Mouse (Mus musculus) urinary bladder, adult 2 months (tissue): ENCODE results near the gene Chst12. TPM values are rescaled to one million over a fixed set of nuclear protein-coding genes. Genes with fewer than 3 reads are reported as not detected.

Experiments
- DNase-seq: peaks from one replicate; pipeline ENCODE4 v3.0.0; 2022; ENCODE audit warnings: low spot score
- polyA plus RNA-seq: library from polyadenylated mRNA; depleted of rRNA; stranded (reverse); fragments of >200 nt; gene quantifications from 2 replicates; pipeline ENCODE4 v1.2.3, GENCODE M21; 2012

Gene Chst12
- polyA plus RNA-seq, 1 experiment, result 54.6 TPM

DNA sequence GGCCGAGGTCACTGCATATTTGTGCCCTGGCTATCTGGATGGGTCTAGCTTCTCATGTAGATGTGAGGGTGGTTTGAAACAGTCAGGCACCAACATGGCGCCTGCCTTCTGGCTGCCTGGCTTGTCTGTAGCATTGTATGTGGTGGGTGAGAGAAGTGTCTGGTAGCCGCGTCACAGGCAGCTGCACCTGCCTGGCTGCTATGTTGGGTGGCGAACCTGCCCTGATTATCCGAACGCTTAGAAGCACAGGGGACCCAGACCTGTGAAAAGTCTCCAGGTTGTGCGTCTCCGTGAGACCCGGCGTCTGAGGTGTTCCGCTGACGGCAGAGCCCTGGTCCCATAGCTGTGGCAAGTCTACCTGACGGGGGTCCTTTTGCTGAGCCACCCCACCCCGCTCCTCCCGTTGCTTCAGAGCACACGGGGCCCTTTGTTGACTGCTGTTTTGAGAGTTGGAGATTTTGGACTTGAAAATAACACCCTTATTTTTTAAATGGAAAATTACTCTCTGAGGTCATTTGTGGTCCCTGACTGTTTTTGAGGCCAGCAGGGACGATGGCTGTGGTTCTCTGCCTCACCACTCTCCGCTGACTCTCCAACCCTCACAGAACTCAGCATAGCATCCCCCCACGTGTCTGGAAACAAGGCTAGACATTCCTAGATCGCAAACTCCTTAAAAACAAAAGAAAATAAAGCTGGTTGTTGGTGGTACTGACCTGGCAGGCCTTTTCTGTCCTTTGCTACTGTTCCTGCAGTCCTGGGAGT is 12.0 kb downstream of the Chst12 start:
- no peak for DNase-seq

- no peak for DNase-seq
Observed at GRCm38 (mm10) chr5:140517921-140518230, 12.5 kb downstream of the Chst12 start.

- DNase-seq, result no peak
Observed at GRCm38 (mm10) chr5:140521196-140521595, 15.8 kb downstream of the Chst12 start.

DNA sequence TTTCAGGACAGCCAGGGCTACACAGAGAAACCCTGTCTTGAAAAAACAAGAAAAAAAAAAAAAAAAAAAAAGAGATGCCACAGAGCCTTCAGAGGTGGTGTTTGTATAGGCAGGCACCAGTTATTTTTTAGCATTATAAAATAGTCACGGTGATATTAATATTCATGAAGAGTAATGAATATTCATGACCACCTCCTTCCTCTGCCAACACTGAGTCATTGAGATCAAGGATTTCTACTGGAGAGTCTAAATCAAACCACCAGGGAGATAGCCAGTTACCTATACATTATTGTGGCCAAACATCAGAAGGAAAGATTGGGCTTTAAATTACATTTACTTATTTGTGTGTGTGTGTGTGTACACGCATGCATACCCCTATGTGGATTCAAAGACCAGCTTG is 21.4 kb downstream of the Chst12 start:
- no peak for DNase-seq

DNA sequence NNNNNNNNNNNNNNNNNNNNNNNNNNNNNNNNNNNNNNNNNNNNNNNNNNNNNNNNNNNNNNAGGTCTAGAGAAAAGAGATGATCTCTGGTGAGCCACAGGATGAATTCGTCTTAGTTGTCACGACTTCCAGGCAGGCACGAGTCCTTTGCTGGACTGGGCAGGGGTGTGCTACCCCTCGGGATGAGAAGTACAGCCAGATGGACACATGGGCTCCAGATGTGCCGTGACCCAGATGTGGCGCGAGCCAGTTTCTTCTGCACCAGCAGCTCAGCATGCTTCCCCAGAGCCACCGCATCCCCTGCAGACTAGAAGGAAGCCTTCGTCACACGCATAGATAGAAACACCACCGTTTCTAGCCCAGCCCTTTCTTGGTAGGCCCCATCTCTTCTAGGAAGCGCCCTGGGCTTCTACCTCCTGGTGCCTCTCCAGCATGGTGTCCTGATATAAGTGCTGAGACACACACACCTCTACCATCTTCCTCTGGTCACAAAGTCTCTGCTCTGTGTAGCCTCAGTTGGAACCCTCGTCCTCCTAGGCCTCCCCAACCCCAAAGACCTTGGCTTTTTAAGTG is 32.8 kb downstream of the Chst12 start:
- no peak for DNase-seq

GRCm38 (mm10) chr5:140540106-140540505 is 34.8 kb downstream of the Chst12 start:
- DNase-seq, result peak; percentile 73

DNA sequence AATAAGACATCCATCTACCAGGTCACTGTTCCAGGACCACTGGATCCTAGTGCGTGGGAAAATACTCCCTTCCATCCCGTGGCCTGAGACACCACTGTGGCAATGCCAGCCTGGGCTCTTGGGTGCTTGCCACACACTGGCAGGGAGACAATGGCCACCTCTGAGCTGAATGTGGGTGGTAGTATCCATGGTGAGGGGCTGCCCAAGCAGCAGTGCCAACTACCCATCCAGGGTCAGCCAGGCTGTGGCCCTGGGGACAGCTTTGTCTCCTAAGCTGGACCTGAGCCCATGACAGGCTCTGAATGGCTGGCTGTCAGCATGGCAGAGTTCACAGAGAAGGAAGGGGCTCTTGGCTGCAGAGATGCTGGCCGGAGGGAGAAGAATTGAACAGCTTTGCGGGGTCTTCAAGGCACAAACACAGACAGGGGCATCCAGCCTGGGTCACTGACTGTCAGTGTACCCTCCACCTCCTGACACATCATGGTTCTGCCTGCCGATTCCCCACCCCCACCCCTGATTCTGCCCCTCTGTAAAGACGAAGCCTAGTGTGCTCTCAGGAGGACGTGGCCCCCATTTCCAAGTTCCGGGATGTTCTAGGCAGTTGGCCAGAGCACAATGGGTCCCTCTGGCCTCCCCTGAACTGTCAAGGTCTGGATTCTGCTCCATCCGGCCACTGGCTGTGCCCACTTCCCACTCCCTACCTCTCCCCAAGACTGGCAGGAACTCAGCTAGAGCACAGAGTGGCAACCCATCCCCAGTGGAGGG is 37.6 kb downstream of the Chst12 start:
- no peak for DNase-seq

DNA sequence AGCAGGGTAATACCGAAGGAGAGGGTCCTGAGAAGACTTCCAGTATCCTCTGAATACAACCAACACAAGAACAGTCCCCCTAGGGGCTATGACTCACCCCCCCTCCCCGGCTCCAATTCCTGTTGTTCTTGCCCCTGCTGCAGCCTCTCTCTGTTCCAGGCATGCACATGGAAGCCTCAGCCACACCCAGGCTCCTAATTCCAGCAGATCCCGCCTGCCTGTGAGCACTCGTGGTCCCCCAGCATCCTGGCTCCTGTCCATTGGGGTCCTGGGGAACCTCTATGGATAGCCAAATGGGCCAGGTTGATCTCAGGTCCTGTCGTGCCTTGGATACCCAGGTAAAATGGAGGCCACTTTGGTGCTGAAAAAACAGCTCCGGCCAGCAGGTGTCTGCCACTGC is 40.3 kb downstream of the Chst12 start:
- DNase-seq, result no peak

- DNase-seq, result no peak
Observed at GRCm38 (mm10) chr5:140546332-140546731, 41.0 kb downstream of the Chst12 start.

DNA sequence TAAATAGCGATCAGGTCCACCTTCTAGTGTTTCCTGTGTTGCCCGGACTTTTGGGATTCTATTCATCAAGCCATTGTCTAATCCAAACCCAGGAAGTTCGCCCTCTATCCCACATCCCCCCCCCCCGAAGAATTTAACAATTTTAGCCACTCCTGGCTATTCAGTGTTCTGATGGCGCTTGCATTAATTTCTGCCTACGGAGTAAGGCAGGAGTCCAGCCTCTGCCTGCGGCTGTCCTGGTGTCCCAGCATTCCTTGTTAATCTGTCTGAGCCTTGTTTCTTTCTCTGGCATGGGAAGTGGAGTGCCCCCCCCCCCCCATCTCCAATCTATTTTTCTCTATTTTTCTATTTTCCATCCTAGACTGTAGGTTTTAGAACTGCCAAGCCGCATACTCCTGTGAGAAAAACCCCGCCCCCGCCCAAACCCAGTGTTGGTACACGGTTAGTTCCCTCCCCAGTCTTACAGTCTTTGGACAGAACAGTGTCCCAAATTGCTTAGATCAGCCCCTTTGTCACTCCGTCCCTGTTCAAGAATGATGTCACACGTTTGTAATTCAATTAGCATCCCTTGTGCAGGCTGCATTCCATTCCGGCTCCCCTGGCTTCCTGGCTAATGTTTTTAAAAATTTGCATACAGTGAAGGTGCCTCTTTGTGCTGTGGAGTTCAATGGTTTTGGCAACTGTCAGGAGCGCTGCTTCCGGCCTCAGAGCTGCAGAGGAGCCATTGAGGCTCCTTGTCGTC is 44.1 kb downstream of the Chst12 start:
- DNase-seq, result no peak

- no peak for DNase-seq
Observed at GRCm38 (mm10) chr5:140553719-140554118, 48.4 kb downstream of the Chst12 start.

DNA sequence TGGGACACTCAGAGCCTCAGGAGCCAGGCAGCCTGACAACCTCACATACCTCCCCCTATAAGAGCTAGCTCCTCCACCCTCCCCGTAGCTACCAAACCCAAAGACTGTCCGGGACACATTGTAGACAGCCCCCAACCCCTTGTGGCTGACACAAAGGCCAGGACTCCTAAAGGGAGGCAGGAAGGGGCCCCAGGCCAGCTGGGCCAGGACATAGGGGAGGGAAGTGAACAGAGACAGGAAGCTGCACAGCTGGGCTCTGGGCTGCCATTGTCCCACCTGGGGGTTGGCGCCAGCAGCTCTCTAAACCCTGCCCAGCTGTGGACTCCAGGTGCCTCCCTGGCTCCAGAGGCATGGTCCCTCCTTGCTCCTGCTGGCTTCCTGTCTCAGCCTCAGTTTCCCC is 51.5 kb downstream of the Chst12 start:
- no peak for DNase-seq

DNA sequence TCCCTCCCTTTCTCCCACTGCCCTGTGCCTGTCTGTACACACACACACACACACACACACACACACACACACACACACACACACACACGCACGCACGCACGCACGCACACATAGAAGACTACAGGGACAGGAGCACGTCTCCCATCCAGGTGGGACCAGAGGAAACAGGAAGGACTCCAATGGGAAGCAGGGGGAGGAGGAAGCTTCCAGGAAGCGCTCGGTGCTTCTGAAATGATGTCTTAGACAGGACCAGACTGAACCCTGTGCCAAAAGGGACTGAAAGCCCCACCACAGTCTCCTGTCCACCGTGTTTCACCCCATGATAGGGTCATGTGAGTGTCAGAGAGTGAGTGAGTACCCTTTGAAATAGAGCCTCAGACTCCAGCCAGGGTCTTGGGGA is 57.3 kb downstream of the Chst12 start:
- no peak for DNase-seq

DNA sequence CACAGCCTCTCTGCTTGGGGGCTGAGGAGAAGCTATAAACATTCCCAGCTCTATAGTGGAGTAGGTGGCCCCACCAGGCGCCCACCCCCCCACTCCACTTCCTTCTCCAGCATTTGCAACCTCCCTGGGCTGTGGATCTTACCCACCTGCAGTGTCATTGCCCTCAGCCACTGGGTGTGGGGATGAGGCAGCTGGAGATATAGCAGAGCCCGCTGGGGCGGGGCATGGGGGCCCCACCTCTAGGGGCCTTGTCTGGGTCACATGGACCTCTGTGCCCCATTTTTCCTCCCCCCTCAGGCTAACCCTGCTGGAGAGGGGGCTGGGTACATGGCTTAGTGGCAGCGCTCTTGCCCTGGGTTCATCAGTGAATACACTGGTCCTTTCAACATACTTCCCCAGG is 59.5 kb downstream of the Chst12 start, which contains the start of gene Grifin:
Gene Grifin, minus strand, starts transcription at position 176 of the 400 bp plus-strand sequence.
- no peak for DNase-seq

DNA sequence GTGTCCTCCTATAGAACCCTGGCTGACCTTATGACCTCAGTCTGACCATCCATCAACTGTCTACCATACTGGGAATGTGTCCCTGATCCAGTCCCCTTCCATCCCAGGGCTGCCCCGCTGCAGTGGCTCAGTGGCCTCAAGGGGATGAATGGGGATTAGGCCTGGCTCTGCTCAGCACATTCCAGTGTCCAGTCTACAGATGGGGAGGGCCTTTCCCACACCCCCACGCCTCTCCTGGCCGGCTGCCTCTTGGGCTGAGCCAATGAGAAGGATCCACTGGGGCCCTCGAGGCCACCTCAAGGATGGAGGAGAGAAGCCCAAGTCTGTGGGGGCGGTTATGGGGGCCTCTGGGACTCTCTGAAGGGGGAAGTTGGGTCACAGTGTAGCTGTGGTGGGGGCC is 60.1 kb downstream of the Chst12 start:
- DNase-seq, result no peak

DNA sequence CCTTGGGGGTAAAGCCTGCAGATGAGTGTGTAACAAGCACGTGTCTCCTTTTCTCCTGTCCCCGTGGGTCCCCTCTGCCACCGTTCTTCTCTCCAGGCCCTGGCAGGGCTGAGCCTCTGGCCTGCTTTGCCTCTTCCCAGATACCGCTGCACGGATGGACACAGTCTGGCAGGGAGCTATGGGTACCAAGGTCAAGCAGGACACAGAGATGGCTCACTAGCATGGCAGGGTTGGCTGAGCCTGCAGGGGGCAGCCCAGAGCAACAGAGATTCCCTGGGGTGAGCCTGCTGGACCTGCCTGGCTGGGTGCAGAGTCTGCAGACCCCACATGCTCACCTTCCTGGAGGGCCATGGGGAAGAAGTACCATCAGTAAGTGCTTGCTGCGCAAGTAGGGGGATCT is 60.5 kb downstream of the Chst12 start:
- peak; percentile 43 for DNase-seq

DNA sequence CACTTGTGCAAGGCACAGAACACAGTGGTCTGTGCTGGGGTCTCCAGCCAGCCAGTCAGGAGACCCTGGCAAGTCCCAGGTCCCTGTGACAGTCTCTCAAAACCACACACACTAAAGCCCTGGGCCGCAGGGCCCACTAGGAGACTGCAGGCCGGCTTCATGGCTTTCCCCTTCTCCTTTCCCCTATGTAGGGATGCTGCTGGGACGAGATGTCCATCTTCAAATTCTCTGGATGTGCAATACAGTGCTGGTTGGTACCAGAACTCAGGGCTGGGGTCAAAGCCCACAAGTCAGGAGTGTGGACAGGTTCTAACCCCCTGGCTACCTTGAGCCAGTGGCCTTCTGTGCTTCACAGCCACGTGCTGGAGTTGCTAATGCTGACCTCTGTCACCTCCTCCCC is 60.9 kb downstream of the Chst12 start:
- no peak for DNase-seq

DNA sequence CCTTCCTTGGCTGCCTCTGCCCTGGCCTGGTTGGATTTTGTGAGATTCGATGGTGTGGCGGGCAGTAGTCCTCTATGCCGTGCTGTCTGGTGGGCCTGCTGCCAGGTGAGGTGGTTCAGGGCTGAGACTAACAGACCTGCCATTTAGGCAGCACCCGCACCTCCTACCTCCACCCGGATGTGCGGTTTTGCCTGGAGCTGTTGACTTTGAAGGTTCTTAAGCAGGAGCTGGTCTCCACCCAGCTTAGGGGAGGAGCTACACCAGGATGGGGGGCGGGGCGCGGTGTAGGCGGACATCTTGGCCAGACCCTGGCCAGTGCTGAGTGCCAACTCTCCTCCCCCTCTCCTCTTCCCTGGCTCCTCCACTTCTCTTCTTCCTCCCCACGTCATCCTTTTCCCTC is 62.0 kb downstream of the Chst12 start:
- DNase-seq, result no peak

DNA sequence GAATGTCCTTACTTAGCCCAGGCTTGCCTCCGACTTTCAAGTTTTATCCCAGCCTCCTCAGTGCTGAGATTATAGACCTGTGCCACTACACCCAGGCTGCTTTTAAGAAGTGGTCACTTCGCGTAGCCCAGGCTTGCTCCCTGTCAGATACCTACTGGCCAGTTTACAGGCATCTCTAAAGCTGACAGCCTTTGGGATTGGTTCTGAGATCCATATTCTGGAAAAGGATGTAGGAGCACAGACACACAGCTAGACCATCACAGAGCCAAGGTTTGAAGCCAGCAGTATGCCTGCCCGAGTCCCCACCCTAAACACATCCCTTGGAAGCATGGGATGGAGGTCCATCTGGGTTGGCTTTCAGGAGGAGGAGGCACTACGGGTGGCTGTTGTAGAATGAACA is 62.4 kb downstream of the Chst12 start:
- DNase-seq, result no peak

DNA sequence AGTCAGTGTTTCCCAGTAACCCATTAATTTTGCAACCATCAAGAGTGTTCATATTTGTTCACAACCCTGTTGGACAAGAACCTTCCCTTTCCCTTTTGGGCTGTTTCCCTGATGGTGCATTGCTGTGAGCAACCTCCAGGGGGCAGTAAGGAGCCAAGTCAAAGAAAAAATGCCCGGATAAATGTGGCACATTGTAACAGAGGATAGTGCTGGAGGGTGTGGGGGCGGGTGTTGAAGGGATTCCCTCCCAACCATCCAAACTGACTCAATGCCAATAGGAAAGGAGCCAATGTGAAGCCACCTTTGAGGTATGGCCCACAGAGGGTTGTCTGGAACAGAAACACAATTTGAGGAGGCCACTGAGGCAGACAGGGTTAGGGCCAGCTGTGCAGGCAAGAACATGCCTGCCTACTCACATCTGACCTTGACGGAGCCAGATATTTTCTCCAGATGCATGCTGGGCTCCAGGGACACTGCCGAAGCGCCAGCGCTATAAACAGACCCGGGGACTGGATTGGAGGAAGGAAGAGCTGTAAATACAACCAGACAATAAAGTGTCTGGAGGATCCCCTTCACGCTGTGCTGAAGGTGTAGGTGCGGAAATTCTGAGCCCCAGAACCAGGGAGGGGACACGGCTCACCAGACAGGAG is 63.1 kb downstream of the Chst12 start:
- no peak for DNase-seq

DNA sequence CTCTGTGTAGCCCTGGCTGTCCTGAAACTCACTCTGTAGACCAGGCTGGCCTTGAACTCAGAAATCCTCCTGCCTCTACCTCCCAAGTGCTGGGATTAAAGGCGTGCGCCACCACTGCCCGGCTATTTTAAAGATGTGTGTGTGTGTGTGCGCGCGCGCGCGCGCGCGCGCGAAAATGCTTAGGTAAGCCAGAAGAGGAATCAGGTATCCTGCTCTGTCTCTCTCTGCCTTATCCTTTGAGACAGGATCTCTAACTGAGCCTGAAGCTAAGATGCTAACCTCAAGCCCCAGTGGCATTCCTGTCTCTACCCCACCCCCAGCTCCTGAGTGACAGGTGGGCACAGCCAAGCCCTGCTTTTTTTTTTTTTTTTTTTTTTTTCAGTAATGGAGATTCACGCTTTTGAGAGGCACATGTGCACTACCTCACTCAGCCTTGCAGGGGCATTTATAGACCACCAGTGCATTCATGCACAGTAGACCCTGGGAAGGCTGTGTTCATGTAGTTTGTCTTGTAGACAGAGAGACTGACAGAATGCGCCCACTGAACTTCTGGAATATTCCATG is 63.8 kb downstream of the Chst12 start:
- no peak for DNase-seq
